Mouse (Mus musculus) ovary, adult 18-20 months (tissue): ENCODE data around the gene Dnah12.
"Not testable (repeated sequence)": the region's sequence is repeated elsewhere in the genome, so short reads cannot be mapped to it uniquely, and the experiment has no call there.

Experiments
- DNase-seq: peaks from one replicate; pipeline ENCODE4 v3.0.0; 2022; ENCODE audit warnings: low spot score, mixed read lengths

Gene Dnah12

GRCm38 (mm10) chr14:26881700-26882099 lies 188.6 kb downstream of the Dnah12 start:
- DNase-seq: no peak

GRCm38 (mm10) chr14:26887244-26887643 lies 194.2 kb downstream of the Dnah12 start:
- no peak for DNase-seq

DNA sequence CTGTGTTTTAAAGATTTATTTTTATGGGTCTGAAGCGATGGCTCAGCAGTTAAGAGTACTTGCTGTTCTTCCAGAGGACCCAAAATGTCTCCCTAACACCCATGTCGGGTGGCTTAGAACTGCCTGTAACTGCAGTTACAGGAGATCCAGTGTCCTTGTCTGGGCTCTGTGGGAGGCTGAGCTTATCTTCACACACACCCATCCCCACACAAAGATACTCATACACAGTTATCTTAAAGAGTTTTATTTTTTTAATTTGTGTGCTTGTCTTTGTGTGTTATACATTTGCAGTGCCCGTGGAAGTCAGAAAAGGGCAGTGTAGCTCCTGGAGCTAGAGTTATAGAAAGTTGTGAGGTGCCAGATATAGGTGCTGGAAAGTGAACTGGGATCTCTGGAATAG lies 197.7 kb downstream of the Dnah12 start:
- DNase-seq: no peak

DNA sequence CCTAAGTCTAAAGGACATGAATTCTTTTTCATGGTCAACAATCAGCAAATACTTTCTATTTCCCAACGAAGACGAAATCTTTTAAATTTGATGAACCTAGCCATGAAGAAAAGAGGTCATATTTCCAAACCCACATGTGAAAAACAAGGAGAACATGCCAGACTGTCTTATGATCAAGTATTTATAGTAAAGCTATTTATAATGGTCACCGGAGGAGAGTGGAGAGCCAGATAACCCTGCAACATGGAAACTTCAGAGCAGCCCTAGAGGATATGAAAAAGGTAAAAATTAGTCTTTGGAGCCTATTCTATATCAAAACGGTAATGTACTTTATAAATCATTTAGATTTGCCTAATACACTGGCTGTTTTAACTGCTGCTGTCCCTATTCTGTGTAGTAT lies 201.3 kb downstream of the Dnah12 start, which contains the start of gene Asb14:
TSS of gene Asb14 (plus strand) at position 166 of the 400 bp plus-strand sequence.
- DNase-seq: no peak

DNA sequence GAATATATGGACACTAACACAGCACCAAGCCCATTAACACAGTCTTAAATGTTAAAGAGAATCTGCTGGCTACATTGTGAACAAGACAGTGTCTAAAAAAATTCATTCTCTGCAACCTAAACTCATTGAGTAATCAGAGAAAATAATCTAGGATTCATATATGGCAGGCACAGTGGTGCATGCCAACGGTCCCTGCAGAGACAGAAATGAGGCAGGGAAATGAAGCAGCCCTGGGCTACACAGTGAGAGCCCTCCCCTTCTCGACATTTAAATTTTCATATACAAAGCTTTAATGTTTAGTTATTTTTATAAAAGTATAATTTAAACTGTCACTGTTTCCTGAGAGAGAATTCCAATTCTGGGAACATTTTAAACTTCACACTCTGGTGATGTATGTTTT lies 206.4 kb downstream of the Dnah12 start:
- DNase-seq: no peak

GRCm38 (mm10) chr14:26900893-26901292 lies 207.8 kb downstream of the Dnah12 start:
- DNase-seq: no peak

GRCm38 (mm10) chr14:26907401-26907800 lies 214.3 kb downstream of the Dnah12 start:
- DNase-seq: no peak

- not testable (repeated sequence) for DNase-seq
Observed at GRCm38 (mm10) chr14:26910461-26910860, 217.4 kb downstream of the Dnah12 start.

- no peak for DNase-seq
Observed at GRCm38 (mm10) chr14:26911201-26911600, 218.1 kb downstream of the Dnah12 start.

DNA sequence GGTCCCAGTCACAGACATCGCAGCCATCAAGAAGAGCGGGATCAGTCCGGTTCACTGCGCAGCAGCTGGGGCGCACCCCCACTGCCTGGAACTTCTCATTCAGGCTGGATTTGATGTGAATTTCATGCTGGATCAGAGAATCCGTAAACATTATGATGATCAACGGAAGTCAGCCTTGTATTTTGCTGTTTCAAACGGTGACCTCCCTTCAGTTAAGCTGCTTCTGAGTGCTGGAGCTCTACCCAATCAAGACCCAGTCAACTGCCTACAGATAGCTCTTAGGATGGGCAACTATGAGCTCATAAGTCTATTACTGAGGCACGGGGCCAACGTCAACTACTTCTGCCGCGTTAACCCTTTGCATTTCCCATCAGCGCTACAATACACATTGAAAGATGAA lies 218.8 kb downstream of the Dnah12 start:
- DNase-seq: no peak

GRCm38 (mm10) chr14:26913681-26914268 lies 220.7 kb downstream of the Dnah12 start:
- no peak for DNase-seq

DNA sequence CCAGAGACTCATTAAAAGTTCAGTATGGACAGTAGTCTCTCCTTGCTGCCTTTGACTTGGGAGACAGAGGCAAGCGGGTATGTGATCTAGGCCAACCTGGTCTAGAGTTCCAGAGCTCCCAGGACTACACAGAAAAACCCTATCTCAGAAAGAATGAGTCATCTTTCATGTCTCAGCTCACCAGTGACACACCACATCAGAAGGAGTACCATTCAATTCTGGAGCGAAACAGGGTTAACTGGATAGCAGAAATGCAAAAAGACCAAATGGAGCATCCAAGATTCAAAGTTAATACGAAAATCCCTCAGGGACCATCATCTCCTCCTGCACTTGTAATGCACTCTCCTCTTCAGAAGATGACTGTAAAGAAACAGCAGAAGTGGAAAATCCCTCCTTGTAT lies 226.2 kb downstream of the Dnah12 start:
- DNase-seq: no peak

- no peak for DNase-seq
Observed at GRCm38 (mm10) chr14:26923702-26924421, 230.8 kb downstream of the Dnah12 start.

- no peak for DNase-seq
Observed at GRCm38 (mm10) chr14:26934891-26935290, 241.8 kb downstream of the Dnah12 start.

DNA sequence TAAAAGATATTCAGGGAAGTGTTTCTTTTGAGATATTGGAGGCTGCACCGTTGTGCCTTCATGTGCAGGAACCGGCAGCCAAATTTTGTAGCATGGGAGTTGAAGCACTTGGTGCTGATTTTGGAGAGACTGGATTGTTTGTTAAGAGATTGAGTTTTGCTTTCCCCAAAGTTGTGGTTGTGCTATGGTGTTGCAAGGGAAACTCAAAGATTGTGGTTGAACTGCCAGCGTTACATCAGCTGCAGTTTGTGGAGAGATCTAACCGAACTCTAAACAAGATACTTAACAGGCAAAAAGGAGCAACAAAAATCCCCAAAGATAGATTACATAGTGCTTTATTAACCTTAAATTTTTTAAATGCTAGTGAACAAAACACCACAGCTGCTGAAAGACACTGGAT lies 242.5 kb downstream of the Dnah12 start:
- DNase-seq: no peak
